Mouse (Mus musculus) heart, adult 18-20 months (tissue): ENCODE results near the gene Rtn4rl1. TPM values are rescaled to one million over a fixed set of nuclear protein-coding genes. Genes with fewer than 3 reads are reported as not detected.

Source experiments
- DNase-seq, 2 experiments: peaks; one replicate each; pipeline ENCODE4 v3.0.0; 2021 to 2022; ENCODE audit warnings: mixed read lengths in 1 of 2
- total RNA-seq, 2 experiments: library from RNA; stranded (reverse); gene quantifications; 2 replicates each; pipeline ENCODE4 v1.2.3; 2021

The Rtn4rl1 gene
- total RNA-seq, 2 experiments from 2014 or later, result 5.7 TPM

GRCm38 (mm10) chr11:75212876-75213275 lies 19.3 kb downstream of the Rtn4rl1 start:
- peak; percentile 32 to 39 for DNase-seq

- DNase-seq, result peak; percentile 25 to 56
Measured at GRCm38 (mm10) chr11:75213372-75214080, 19.9 kb downstream of the Rtn4rl1 start.

- no peak for DNase-seq
Measured at GRCm38 (mm10) chr11:75214081-75214950, 20.7 kb downstream of the Rtn4rl1 start.

- peak; percentile 55 to 56 for DNase-seq
Measured at GRCm38 (mm10) chr11:75220115-75220514, 26.5 kb downstream of the Rtn4rl1 start.

- DNase-seq, result no peak
Measured at GRCm38 (mm10) chr11:75220517-75221145, 27.0 kb downstream of the Rtn4rl1 start.

- DNase-seq, result no peak
Measured at GRCm38 (mm10) chr11:75224062-75224461, 30.5 kb downstream of the Rtn4rl1 start.

- no peak for DNase-seq
Measured at GRCm38 (mm10) chr11:75224835-75225234, 31.3 kb downstream of the Rtn4rl1 start.

GRCm38 (mm10) chr11:75227632-75228031 lies 34.0 kb downstream of the Rtn4rl1 start:
- DNase-seq, result no peak

- no peak for DNase-seq
Measured at GRCm38 (mm10) chr11:75229289-75229688, 35.7 kb downstream of the Rtn4rl1 start.

GRCm38 (mm10) chr11:75230272-75230760 lies 36.7 kb downstream of the Rtn4rl1 start:
- no peak for DNase-seq

GRCm38 (mm10) chr11:75231756-75232155 lies 38.2 kb downstream of the Rtn4rl1 start:
- DNase-seq, result peak; percentile 63 to 81

- no peak for DNase-seq
Measured at GRCm38 (mm10) chr11:75232434-75232833, 38.9 kb downstream of the Rtn4rl1 start.

- no peak for DNase-seq
Measured at GRCm38 (mm10) chr11:75234745-75235144, 41.2 kb downstream of the Rtn4rl1 start.

GRCm38 (mm10) chr11:75240158-75240934 lies 46.8 kb downstream of the Rtn4rl1 start:
- peak; percentile 69 to 82 for DNase-seq

GRCm38 (mm10) chr11:75242710-75243255 lies 49.2 kb downstream of the Rtn4rl1 start:
- DNase-seq, result no peak

- no peak for DNase-seq
Measured at GRCm38 (mm10) chr11:75244368-75245275, 51.0 kb downstream of the Rtn4rl1 start.

- DNase-seq, result no peak
Measured at GRCm38 (mm10) chr11:75245372-75246330, 52.1 kb downstream of the Rtn4rl1 start.

- DNase-seq, result peak; percentile 66 to 74
Measured at GRCm38 (mm10) chr11:75246589-75246988, 53.0 kb downstream of the Rtn4rl1 start.

GRCm38 (mm10) chr11:75247137-75247730 lies 53.7 kb downstream of the Rtn4rl1 start:
- DNase-seq, result no peak
